Mouse (Mus musculus) lung, postnatal 0 days (tissue): ENCODE results near the gene Gnai2.
"Not testable (repeated sequence)": the region's sequence is repeated elsewhere in the genome, so short reads cannot be mapped to it uniquely, and the experiment has no call there.

Experiments used
- CTCF ChIP-seq: IDR thresholded peaks from 2 replicates; pipeline ENCODE4 v1.5.1; 2016; ENCODE audit warnings: antibody characterized with exemption, mild to moderate bottlenecking
- EP300 ChIP-seq: IDR thresholded peaks from 2 replicates; pipeline ENCODE4 v1.6.1; 2016; ENCODE audit warnings: antibody characterized with exemption, mild to moderate bottlenecking, control low read depth

- TF ChIP-seq EP300 = not testable (repeated sequence)
- peak; percentile 61 for TF ChIP-seq CTCF
These were observed 69.6 kb downstream of the Gnai2 start for GRCm38 (mm10) chr9:107565556-107565955.
